Mouse (Mus musculus) spleen, adult 10 weeks (tissue): Measurements from ENCODE around the gene Rp9. TPM values are rescaled to one million over a fixed set of nuclear protein-coding genes. Genes with fewer than 3 reads are reported as not detected.

Source experiments
- polyA plus RNA-seq: library from polyadenylated mRNA; stranded (reverse); fragments of 350-450 nt; fragmentation: Illumina TruSeq; extraction: RNeasy Lipid Tissue Mini Kit (QIAGEN cat#74804); gene quantifications from one replicate; pipeline ENCODE4 v1.2.3, GENCODE M21; 2015; ENCODE audit warnings: low replicate concordance; ENCODE audit not compliant: insufficient read depth

Gene Rp9
- polyA plus RNA-seq = 93.7 TPM

GRCm38 (mm10) chr9:22469643-22470042, at the start of gene Rp9:
Gene Rp9, minus strand, starts transcription at chr9:22469743.

GRCm38 (mm10) chr9:22475424-22475868, 5.9 kb upstream of the Rp9 start, which contains the start of gene Bbs9:
Gene Bbs9, plus strand, starts transcription at chr9:22475715.

GRCm38 (mm10) chr9:22453990-22454389, 15.6 kb downstream of the Rp9 start, which contains the start of gene Gm17545:
Gene Gm17545, plus strand, starts transcription at chr9:22454290.

GRCm38 (mm10) chr9:22411002-22411857, 58.3 kb downstream of the Rp9 start, which contains the start of gene 9530077C05Rik:
Gene 9530077C05Rik, plus strand, starts transcription at chr9:22411513.

GRCm38 (mm10) chr9:22389021-22389476, 80.5 kb downstream of the Rp9 start, which contains the start of gene Anln:
Gene Anln, minus strand, starts transcription at chr9:22389188.

Other genes starting within 250 kb of the Rp9 start
- 82.7 TPM for gene Zfp809, start 244.0 kb downstream of the Rp9 start, polyA plus RNA-seq
- 2.8 TPM for gene Zfp599, start 209.8 kb downstream of the Rp9 start, polyA plus RNA-seq
- gene Zfp810, start 162.1 kb downstream of the Rp9 start, polyA plus RNA-seq = 21.3 TPM
- 8.2 TPM for gene Anln, start 80.6 kb downstream of the Rp9 start, polyA plus RNA-seq
- gene 9530077C05Rik, start 58.2 kb downstream of the Rp9 start, polyA plus RNA-seq = 1.6 TPM
- gene Gm17545, start 15.5 kb downstream of the Rp9 start, polyA plus RNA-seq = not detected
- 18.8 TPM for gene Bbs9, start 6.0 kb upstream of the Rp9 start, polyA plus RNA-seq